Mouse (Mus musculus) MEL-GATA-1-ER (cell line): ENCODE data around the gene Gca.

Experiments
- DNase-seq: peaks from one replicate; pipeline ENCODE4 v3.0.0-alpha.2; 2012; ENCODE audit warnings: low read depth; ENCODE audit errors: extremely low read depth

The Gca gene

DNA sequence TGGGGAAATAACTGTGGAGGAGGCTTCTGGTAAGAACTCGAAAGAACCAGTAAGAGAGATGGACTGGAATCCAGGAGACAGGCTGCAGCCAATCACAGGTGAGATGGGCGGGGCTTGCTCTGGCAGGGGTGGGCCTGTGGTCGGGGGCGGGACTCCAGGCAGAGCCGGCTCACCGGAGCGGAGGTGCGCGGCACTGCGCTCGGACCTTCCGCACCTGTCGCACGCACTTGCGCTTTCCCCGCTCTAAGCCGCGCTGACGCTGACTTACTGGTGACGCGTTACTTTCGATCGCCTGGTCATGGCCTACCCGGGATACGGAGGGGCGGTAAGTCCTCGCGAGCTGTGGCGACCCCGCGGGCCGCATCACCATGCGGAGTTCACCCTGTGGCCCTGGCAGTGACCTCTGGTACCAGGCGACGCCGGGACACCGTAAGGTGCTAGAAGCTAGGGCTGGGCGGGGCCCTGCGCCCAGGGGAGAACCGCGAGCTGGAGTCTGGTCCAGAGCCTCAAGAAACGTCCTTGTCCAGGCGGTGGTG is at the start of gene Gca:
Gca (plus strand) TSS at position 151 of the 536 bp plus-strand sequence.
- peak; percentile 87 for DNase-seq

DNA sequence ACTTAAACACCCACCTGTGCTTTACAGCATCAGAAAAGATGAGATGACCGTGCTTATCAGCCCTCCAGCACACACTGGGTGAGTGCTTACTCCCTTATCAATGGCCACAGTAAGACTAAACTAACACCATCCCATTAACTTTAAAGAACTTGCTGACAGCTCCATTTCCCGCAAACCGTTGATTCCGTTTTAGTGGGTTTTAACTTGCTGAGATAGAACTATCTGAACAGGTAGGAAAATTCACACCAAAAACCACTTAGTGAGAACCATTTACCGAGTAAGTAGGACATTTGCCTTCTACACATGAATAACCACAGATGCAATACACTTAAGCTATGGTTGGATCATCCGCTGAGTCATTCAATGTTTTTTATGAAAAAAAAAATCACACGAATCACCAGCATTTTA is 45.1 kb upstream of the Gca start:
- peak; percentile 98 for DNase-seq

DNA sequence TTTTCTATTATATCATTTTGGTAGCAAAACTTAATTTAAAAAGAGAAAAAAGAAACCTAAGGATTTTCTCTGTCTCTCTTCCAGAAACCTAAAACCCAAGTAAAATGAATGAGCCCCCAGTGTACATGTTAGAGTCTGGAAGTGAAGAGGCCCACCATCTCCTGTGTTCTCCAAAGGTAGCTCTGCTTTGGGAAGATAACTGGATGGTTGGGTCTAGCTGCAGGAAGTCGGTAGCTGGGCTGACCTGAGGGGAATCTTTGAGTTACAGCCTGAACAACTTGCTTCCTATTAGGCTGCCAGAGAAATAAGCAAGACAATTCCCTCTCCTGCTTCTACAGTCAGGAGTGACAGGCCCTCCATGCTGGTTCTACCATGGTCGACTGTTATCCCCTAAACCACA is 44.4 kb upstream of the Gca start:
- DNase-seq, result peak; percentile 39

GRCm38 (mm10) chr2:62623024-62623441 is 41.1 kb upstream of the Gca start:
- peak; percentile 21 for DNase-seq

GRCm38 (mm10) chr2:62627728-62628127 is 36.4 kb upstream of the Gca start:
- DNase-seq, result peak; percentile 30

GRCm38 (mm10) chr2:62628356-62628755 is 35.7 kb upstream of the Gca start:
- no peak for DNase-seq

DNA sequence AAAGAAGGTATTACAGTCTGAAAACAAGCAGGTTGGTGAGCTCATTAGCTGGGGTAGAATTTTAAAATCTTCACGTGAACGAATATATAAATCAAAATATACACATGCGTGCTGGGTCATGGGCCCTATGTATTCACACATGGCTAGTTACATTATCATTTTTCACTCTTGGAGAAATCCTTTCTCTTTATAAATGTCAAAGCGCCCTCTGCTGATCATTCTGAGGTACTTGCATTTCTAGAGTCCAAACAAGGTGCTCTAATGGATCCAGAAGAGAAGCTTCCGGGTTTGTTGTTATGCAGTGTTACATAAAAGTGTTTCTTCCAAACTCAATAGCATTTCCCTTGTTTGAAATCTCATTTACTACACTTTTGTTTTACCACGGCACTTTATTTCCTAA is 33.6 kb upstream of the Gca start:
- peak; percentile 57 for DNase-seq

GRCm38 (mm10) chr2:62639869-62640268 is 24.2 kb upstream of the Gca start:
- no peak for DNase-seq

- peak; percentile 88 for DNase-seq
Observed at GRCm38 (mm10) chr2:62643405-62644305, 20.4 kb upstream of the Gca start.

- DNase-seq, result peak; percentile 41
Observed at GRCm38 (mm10) chr2:62644891-62645290, 19.2 kb upstream of the Gca start.

GRCm38 (mm10) chr2:62645475-62645874 is 18.6 kb upstream of the Gca start:
- peak; percentile 22 for DNase-seq

DNA sequence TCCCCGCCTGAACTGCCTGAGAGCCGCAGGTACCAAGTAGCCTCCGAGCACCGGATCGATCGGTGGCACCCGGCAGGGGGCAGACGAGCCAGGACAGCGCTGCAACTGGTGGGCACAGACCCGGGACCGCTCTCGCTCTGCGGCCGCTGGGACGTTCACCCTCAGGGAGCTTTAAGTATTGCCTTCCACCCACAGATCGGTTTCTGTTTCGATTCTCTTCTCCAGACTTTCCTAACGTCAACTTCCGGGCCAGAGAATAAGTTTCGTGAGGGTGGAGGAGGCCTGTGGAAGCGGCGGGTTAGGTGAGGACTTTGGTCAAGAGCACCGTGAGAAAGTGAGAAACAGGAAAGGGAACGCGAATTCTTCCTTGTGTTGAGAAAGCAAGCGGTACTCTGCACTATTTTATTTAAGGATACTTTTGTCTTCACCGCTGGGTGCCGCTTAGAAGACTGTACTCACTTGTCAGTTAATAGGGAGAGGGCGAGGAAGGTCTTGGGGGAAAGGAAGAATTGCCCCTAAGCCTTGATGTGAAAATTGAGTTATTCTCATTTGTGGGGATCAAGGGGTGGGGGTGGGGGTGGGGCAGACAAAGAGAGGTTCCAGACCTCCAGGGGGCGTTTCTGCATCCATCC is 18.0 kb upstream of the Gca start, which contains the start of gene Ifih1:
Ifih1 (minus strand) TSS at position 242 of the 632 bp plus-strand sequence.
- no peak for DNase-seq

DNA sequence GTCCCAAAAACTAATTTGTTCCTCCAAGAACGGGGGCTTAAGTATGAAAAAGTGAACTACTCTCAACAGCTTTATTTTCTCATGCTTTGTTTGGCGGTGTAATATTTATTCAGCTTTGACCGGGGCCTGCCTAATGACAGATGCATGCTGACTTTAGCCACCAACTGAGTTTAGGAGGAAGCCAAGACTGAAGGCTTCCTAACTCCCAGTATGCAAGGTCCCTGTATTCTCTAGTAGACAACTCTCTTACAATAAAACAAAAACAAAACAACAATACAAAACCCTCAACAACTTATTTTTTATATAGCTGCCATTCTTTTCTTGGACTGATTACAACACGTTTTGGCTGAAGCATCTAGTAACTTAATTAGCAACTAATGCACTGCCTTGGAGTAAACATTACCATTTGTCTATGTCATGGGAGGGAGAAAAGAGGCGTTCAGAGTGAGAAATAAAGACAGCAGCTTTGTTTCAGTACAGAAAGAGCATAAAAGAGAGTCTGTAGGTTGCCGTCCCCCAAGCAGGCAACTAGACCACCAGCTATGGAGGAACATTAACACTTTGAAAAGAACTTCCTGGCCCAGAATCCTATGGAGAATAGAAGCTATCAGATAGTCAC is 17.3 kb upstream of the Gca start:
- no peak for DNase-seq

DNA sequence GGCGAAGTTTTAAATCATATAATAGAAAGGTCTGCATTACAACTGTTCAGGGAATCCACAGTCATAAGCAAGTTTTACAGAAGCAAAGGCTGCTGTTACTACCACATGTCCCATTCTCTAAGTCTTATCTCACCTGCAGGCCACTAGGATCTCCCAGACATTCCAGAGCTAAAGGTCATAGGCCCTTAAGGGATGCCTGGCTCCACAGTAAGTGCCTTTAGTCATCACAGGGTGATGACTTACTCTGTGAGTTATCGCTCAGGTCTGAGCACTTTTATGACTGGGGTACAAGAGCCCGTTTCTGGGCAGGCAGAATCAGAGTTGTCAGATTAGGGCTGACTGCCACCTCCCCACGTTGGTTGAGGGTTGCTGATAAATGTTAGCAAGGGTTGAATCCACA is 12.2 kb upstream of the Gca start:
- DNase-seq, result no peak

DNA sequence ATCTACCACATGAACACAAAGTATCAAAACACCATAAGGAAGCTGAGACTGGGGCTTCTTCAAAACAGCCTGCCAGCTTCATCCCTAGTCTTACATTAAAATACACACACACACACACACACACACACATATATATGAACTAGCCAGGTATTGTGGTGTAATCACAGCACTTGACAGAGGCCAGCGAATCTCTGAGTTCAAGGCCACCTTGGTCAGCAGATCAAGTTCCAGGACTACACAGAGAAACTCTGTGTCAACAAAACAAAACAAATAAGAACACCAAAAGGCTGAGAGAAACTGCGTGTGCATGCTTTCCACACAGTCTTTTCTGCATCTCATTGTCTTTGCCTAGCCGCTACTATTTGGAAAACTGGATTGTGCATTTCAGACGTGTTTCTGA is 11.6 kb upstream of the Gca start:
- no peak for DNase-seq

DNA sequence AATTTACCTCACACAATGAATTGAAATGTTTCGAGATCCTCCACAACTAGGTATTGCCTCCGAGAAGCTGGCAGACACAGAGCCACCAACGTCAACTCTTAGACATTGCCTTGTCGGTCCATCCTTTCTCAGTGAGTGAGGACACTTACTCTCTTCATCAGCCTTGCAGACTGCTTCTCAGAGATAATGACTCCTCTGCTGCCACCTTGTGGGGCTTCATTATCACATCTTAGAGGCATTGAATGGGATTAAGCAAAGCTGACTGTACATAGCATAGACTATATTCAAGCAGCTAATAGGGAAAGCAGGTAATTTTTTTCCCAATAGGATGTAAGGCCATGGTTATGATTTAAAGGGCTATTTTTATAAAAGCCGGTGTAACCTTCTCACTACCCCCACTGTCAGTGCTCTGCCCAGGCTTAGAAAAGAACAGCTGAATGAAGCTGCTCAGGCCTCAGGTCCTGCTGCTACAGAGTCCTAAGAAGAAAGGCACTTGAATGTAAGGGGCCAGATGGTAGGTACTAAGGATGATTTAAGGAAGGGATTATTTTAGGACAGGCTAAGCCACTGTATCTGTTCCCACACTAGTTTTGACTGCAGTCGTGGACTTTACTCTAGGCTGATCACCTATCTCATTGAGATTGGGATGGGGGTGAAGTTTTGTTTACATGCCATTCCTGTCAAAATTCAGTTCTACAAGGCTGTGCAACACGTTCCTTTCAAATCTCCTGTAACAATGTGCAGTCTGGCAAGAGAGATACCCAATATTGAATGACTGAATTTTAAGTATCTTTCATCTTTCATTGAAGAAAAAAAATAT is 9.4 kb upstream of the Gca start:
- no peak for DNase-seq

GRCm38 (mm10) chr2:62656072-62656471 is 8.0 kb upstream of the Gca start:
- no peak for DNase-seq

DNA sequence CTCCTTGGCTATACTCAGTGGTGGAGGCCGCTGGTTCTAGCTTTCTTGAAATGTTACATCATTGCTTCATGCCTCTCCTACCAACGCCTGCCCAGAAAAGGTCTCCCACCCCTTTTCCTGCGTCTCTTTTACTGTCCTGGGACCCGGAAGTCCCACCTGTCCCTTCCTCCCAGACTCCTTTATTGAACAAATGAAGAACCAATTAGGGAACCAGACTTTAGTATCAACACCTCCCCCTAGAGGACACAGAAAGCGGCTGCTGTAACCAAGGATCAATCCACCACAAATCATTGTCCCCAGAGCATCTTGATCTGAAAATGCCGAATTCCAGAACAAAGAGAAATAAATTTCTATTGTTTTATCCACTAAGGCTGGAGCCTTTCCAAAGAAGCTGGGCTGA is 3.5 kb upstream of the Gca start:
- DNase-seq, result no peak

DNA sequence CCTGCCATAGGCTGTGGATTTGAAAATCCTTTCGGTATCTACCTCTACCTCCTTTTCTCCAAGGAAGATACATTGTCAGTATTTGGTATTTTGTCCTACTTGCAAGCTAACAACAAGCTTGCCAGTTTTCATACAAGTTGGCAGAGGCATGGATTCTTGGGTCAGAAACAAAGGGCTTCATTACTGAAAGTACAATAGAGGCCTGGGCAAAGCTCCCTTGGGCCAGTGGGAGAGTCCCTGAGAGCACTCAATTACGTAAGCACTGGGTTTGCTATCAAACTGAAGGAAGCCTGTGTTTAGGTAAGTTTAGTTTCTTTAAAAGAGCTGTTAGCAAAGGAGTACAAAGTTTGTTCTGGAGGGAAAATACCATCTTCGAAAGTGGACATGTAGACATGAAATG is 1.5 kb upstream of the Gca start:
- no peak for DNase-seq

DNA sequence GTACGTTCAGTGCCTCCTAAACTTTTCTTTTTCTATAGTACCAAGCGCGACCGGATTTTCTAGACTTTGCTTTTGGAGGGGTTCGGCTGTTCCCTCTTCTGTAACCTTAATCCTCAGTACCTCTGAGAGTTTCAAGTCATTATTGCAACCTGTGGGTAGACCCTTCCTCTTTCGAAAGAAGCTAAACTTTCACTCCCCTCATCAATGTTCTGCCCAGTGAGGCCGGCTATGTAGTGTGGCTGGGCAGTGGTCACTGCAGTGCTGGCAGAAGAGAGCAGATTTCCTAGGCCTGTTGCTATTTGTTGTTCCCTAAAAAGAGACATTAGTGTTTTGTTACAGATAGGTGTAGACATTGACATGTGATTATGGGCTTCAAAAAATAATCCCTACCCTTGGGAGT is 754 bp downstream of the Gca start:
- no peak for DNase-seq

GRCm38 (mm10) chr2:62665536-62665935 is 1.5 kb downstream of the Gca start:
- DNase-seq, result no peak
